Mouse (Mus musculus) kidney, adult 2 months (tissue): Measurements from ENCODE around the gene Hist1h3a. TPM values are rescaled to one million over a fixed set of nuclear protein-coding genes. Genes with fewer than 3 reads are reported as not detected.

ENCODE experiments used
- DNase-seq: peaks from one replicate; pipeline ENCODE4 v3.0.0; 2021
- H3K27ac ChIP-seq: fragments of 200-500 bp; 2 replicates; pipeline ENCODE4 v1.5.1; 2012; ENCODE audit warnings: low read depth, low read length, control low read depth, inconsistent platforms; ENCODE audit not compliant: insufficient read depth
- H3K27me3 ChIP-seq: fragments of 200-500 bp; replicated peaks from 2 replicates; pipeline ENCODE4 v1.6.1; 2012; ENCODE audit warnings: mild to moderate bottlenecking, moderate library complexity, low read length, inconsistent platforms; ENCODE audit not compliant: control insufficient read depth, insufficient read depth
- H3K36me3 ChIP-seq: fragments of 200-500 bp; 2 replicates; pipeline ENCODE4 v1.6.1; 2012; ENCODE audit warnings: mild to moderate bottlenecking, moderate library complexity, low read length, inconsistent platforms; ENCODE audit not compliant: control insufficient read depth, insufficient read depth
- H3K4me1 ChIP-seq: fragments of 200-500 bp; 2 replicates; pipeline ENCODE4 v1.6.1; 2011; ENCODE audit warnings: low read length; ENCODE audit not compliant: control insufficient read depth, insufficient read depth
- H3K4me3 ChIP-seq: fragments of 200-500 bp; 2 replicates; pipeline ENCODE4 v1.5.1; 2011; ENCODE audit warnings: mild to moderate bottlenecking, low read depth, low read length, control low read depth; ENCODE audit not compliant: insufficient read depth
- CTCF ChIP-seq: fragments of 200-500 bp; conservative IDR thresholded peaks from 2 replicates; pipeline ENCODE4 v1.5.1; 2011; ENCODE audit warnings: low read depth, mild to moderate bottlenecking, control low read depth, low read length, moderate library complexity, mixed read lengths; ENCODE audit not compliant: insufficient read depth, insufficient read length
- POLR2A ChIP-seq: fragments of 200-500 bp; IDR thresholded peaks from one replicate; pipeline ENCODE4 v1.6.1; 2011; ENCODE audit warnings: low read depth, low read length, control low read depth
- WGBS: fragments of 180-500 bp; shearing (Covaris S2); methylation state at CpG from one replicate; pipeline ENCODE4 v1.1.7; 2018; 5-methylcytosine and 5-hydroxymethylcytosine counted together
- polyA plus RNA-seq: library from polyadenylated mRNA; depleted of rRNA; stranded (reverse); fragments of >200 nt; gene quantifications from 2 replicates; pipeline ENCODE4 v1.2.3, GENCODE M21; 2012; rRNA removed

The Hist1h3a gene
- polyA plus RNA-seq, 1 experiment: 0.74 TPM

DNA sequence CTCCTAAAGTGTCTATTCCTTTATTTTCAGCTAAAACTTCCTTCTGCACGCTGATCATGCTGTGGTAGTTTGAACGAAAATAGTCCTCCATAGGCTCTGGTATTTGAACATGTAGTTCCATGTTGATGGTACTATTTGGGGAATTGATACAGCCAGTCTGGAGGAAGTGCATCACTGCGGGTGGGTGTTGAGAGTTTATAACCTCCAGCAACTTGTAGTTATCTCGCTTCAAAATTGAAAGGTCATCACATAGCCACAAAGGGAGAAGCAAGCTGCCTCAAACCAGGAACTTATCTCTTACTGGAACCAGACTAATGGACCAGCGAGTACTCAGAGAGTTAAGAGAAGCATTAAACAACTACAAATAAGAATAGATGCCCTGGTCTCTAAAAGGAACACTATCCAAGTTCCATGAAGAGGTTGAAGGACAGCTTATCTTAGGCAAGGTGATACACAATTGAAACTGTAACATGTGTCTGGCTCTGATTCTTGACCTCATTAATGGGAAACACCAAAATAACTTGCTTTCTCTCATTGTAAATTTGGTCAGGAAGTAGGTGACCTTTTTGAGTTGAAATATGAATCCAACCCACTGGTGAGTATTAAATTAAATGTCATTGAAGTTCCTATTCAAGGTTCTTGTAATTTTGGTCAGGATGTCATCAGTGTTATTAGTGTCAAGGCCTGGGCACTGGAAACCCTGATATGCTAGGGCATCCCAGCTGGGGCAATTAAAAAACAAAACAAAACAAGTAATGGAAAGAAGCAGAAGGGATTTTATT, 45.7 kb downstream of the Hist1h3a start:
- Histone ChIP-seq H3K4me3 (no peak overlapping the region), H3K27me3 (no peaks in the 10 kb centered on the region), H3K27ac (no peak overlapping the region), H3K36me3 (no peaks in the 10 kb centered on the region), H3K4me1 (no peaks in the 10 kb centered on the region)
- TF ChIP-seq CTCF: no peak
- TF ChIP-seq POLR2A: no peak
- DNase-seq: no peak
- WGBS: 88% methylated on average over 5 of the region's 5 CpGs

Other genes with a start within 250 kb of the Hist1h3a start
- gene Hist1h4h, start 231.3 kb downstream of the Hist1h3a start, polyA plus RNA-seq: 44.7 and 57.5 TPM in 2 replicates
- gene Hist1h2af, start 228.5 kb downstream of the Hist1h3a start, polyA plus RNA-seq: 4.3 and 8.0 TPM in 2 replicates
- gene Hist1h3g, start 227.0 kb downstream of the Hist1h3a start, polyA plus RNA-seq: 0.25 and 0.58 TPM in 2 replicates
- 0.27 and 0.36 TPM in 2 replicates for gene Hist1h2bh, start 219.0 kb downstream of the Hist1h3a start, polyA plus RNA-seq
- 0.74 and 0.87 TPM in 2 replicates for gene Hist1h3f, start 218.3 kb downstream of the Hist1h3a start, polyA plus RNA-seq
- 1.4 and 2.5 TPM in 2 replicates for gene Hist1h4f, start 210.7 kb downstream of the Hist1h3a start, polyA plus RNA-seq
- gene Hist1h1d, start 209.1 kb downstream of the Hist1h3a start, polyA plus RNA-seq: 0.05 and 0.09 TPM in 2 replicates
- gene Hist1h3e, start 200.0 kb downstream of the Hist1h3a start, polyA plus RNA-seq: 3.8 and 4.3 TPM in 2 replicates
- gene Hist1h2ae, start 191.2 kb downstream of the Hist1h3a start, polyA plus RNA-seq: 0.22 and 0.58 TPM in 2 replicates
- gene Hist1h2bg, start 191.0 kb downstream of the Hist1h3a start, polyA plus RNA-seq: 3.1 and 4.6 TPM in 2 replicates
- gene Hist1h2bf, start 188.2 kb downstream of the Hist1h3a start, polyA plus RNA-seq: 0.30 and 0.99 TPM in 2 replicates
- not detected in 2 replicates for gene Hist1h2ad, start 188.0 kb downstream of the Hist1h3a start, polyA plus RNA-seq
- 0.68 and 0.88 TPM in 2 replicates for gene Hist1h3d, start 186.6 kb downstream of the Hist1h3a start, polyA plus RNA-seq
- 3.7 and 5.4 TPM in 2 replicates for gene Hist1h4d, start 180.8 kb downstream of the Hist1h3a start, polyA plus RNA-seq
- 1.2 TPM in 2 replicates for gene Hist1h2be, start 141.3 kb downstream of the Hist1h3a start, polyA plus RNA-seq
- 1.2 and 1.4 TPM in 2 replicates for gene Hist1h1e, start 139.8 kb downstream of the Hist1h3a start, polyA plus RNA-seq
- 0.43 and 0.44 TPM in 2 replicates for gene Hist1h2ac, start 78.4 kb downstream of the Hist1h3a start, polyA plus RNA-seq
- gene Hist1h2bc, start 78.2 kb downstream of the Hist1h3a start, polyA plus RNA-seq: 473 and 571 TPM in 2 replicates
- gene Hist1h1t, start 66.6 kb downstream of the Hist1h3a start, polyA plus RNA-seq: not detected in 2 replicates
- 9.4 and 10.3 TPM in 2 replicates for gene Hist1h4c, start 63.9 kb downstream of the Hist1h3a start, polyA plus RNA-seq
- gene Hfe, start 51.5 kb downstream of the Hist1h3a start, polyA plus RNA-seq: 21.2 and 21.4 TPM in 2 replicates
- 68.7 and 76.0 TPM in 2 replicates for gene Hist1h1c, start 23.6 kb downstream of the Hist1h3a start, polyA plus RNA-seq
- 0.39 and 1.1 TPM in 2 replicates for gene Hist1h3c, start 16.8 kb downstream of the Hist1h3a start, polyA plus RNA-seq
- 2.0 and 2.8 TPM in 2 replicates for gene Hist1h2bb, start 15.7 kb downstream of the Hist1h3a start, polyA plus RNA-seq
- 1.3 and 1.5 TPM in 2 replicates for gene Hist1h2ab, start 11.3 kb downstream of the Hist1h3a start, polyA plus RNA-seq
- 0.88 and 1.4 TPM in 2 replicates for gene Hist1h3b, start 10.1 kb downstream of the Hist1h3a start, polyA plus RNA-seq
- 3.1 and 5.3 TPM in 2 replicates for gene Hist1h4b, start 5.4 kb downstream of the Hist1h3a start, polyA plus RNA-seq
- gene Hist1h4a, start 1.2 kb downstream of the Hist1h3a start, polyA plus RNA-seq: 0.91 and 2.3 TPM in 2 replicates
- gene Hist1h1a, start 1.3 kb upstream of the Hist1h3a start, polyA plus RNA-seq: 0.22 TPM in 1 of 2 replicates, not detected in the other
- 0.05 TPM in 1 of 2 replicates, not detected in the other for gene Trim38, start 7.5 kb upstream of the Hist1h3a start, polyA plus RNA-seq
- gene Slc17a2, start 44.6 kb upstream of the Hist1h3a start, polyA plus RNA-seq: 6.9 and 13.7 TPM in 2 replicates
- 142 and 150 TPM in 2 replicates for gene Slc17a3, start 77.0 kb upstream of the Hist1h3a start, polyA plus RNA-seq
- 284 and 312 TPM in 2 replicates for gene Slc17a1, start 105.4 kb upstream of the Hist1h3a start, polyA plus RNA-seq
- 2.6 and 2.8 TPM in 2 replicates for gene Slc17a4, start 152.6 kb upstream of the Hist1h3a start, polyA plus RNA-seq
- gene Hist1h2ba, start 171.8 kb upstream of the Hist1h3a start, polyA plus RNA-seq: 0.33 and 0.41 TPM in 2 replicates
- gene Hist1h2aa, start 172.1 kb upstream of the Hist1h3a start, polyA plus RNA-seq: not detected in 2 replicates
- gene Scgn, start 228.8 kb upstream of the Hist1h3a start, polyA plus RNA-seq: not detected in 2 replicates